Mouse (Mus musculus) MEL (cell line): ENCODE data around the gene Bmf.

Experiments
- CHD1 ChIP-seq: IDR thresholded peaks from 2 replicates; pipeline ENCODE4 v1.6.1; 2012; ENCODE audit warnings: low read depth, mild to moderate bottlenecking, inconsistent platforms, low read length, improper control_type of control experiment
- CTCF ChIP-seq, 3 experiments: IDR thresholded peaks in 2 of 3; conservative IDR thresholded peaks in 1 of 3; 2 replicates each; pipeline ENCODE4 v1.5.1; 2011 to 2012; ENCODE audit warnings: low read length in 3 of 3, low read depth in 2 of 3, mild to moderate bottlenecking in 2 of 3, improper control_type of control experiment in 1 of 3, inconsistent platforms in 1 of 3, mixed read lengths in 1 of 3, moderate library complexity in 1 of 3; ENCODE audit not compliant: control insufficient read depth in 1 of 3, insufficient read depth in 1 of 3, poor library complexity in 1 of 3, severe bottlenecking in 1 of 3
- ELF1 ChIP-seq: IDR thresholded peaks from 2 replicates; pipeline ENCODE4 v1.6.1; 2014; ENCODE audit warnings: low read depth, mild to moderate bottlenecking, inconsistent platforms, low read length, improper control_type of control experiment, moderate library complexity
- EP300 ChIP-seq, 2 experiments: IDR thresholded peaks; 2 replicates each; pipeline ENCODE4 v1.6.1; 2011; ENCODE audit warnings: improper control_type of control experiment in 2 of 2, low read length in 2 of 2, low read depth in 1 of 2, mild to moderate bottlenecking in 1 of 2
- GABPA ChIP-seq: IDR thresholded peaks from 2 replicates; pipeline ENCODE4 v1.6.1; 2012; ENCODE audit warnings: low read depth, mild to moderate bottlenecking, inconsistent platforms, low read length, improper control_type of control experiment, moderate library complexity
- HCFC1 ChIP-seq: IDR thresholded peaks from 2 replicates; pipeline ENCODE4 v1.6.1; 2012; ENCODE audit warnings: low read depth, mild to moderate bottlenecking, inconsistent platforms, low read length, improper control_type of control experiment, moderate library complexity
- KAT2A ChIP-seq: conservative IDR thresholded peaks from 2 replicates; pipeline ENCODE4 v1.6.1; 2012; ENCODE audit warnings: low read depth, low read length, improper control_type of control experiment, inconsistent platforms
- MXI1 ChIP-seq: IDR thresholded peaks from 2 replicates; pipeline ENCODE4 v1.6.1; 2011; ENCODE audit warnings: mild to moderate bottlenecking, low read depth, low read length, improper control_type of control experiment
- MYC ChIP-seq: IDR thresholded peaks from 2 replicates; pipeline ENCODE4 v1.6.1; 2011; ENCODE audit warnings: low read depth, mild to moderate bottlenecking, low read length, improper control_type of control experiment, moderate library complexity
- POLR2A ChIP-seq, 2 experiments: IDR thresholded peaks; 2 replicates each; pipeline ENCODE4 v1.6.1; 2011 to 2012; ENCODE audit warnings: low read length in 2 of 2, mild to moderate bottlenecking in 2 of 2, control low read depth in 1 of 2, improper control_type of control experiment in 1 of 2, low read depth in 1 of 2, moderate library complexity in 1 of 2; ENCODE audit not compliant: control insufficient read depth in 1 of 2, insufficient read depth in 1 of 2, poor library complexity in 1 of 2
- RCOR1 ChIP-seq: IDR thresholded peaks from 2 replicates; pipeline ENCODE4 v1.6.1; 2012; ENCODE audit warnings: low read depth, mild to moderate bottlenecking, inconsistent platforms, low read length, improper control_type of control experiment
- USF1 ChIP-seq: IDR thresholded peaks from 2 replicates; pipeline ENCODE4 v1.6.1; 2014; ENCODE audit warnings: low read depth, mild to moderate bottlenecking, inconsistent platforms, low read length, improper control_type of control experiment, moderate library complexity
- USF2 ChIP-seq, 2 experiments: IDR thresholded peaks; 2 replicates each; pipeline ENCODE4 v1.6.1; 2011 to 2012; ENCODE audit warnings: improper control_type of control experiment in 2 of 2, low read length in 2 of 2, borderline replicate concordance in 1 of 2, inconsistent platforms in 1 of 2, low read depth in 1 of 2, mild to moderate bottlenecking in 1 of 2; ENCODE audit not compliant: insufficient read depth in 1 of 2
- ZC3H11A ChIP-seq: IDR thresholded peaks from 2 replicates; pipeline ENCODE4 v1.6.1; 2012; ENCODE audit warnings: low read depth, mild to moderate bottlenecking, inconsistent platforms, low read length, improper control_type of control experiment

DNA sequence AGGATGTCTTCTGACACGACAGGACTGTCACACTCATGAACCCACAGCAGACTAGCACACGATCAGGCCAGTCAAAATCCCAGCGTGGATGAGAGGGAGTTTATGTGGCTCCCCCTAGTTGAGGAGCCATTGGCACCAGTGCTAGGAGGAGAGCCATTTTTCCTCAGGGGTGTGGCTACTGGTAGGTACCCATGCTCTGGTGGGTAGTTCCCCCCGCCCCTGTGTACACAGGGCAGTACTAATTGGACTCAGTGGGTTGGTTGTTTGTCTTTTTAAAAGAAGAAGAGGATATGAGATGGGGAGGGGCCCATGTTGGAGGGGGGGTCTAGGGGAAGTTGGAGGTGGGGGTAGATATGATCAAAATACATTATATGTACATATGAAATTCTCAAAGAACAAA, 12.5 kb upstream of the Bmf start:
- TF ChIP-seq CTCF (IDR thresholded peaks at IDR 0.05 in 2 of 3, conservative IDR thresholded peaks at IDR 0.05 in 1 of 3; ENCODE audit: control insufficient read depth in 1 of 3, insufficient read depth in 1 of 3, low read depth in 2 of 3, low read length in 3 of 3, poor library complexity in 1 of 3, severe bottlenecking in 1 of 3) (no peak), EP300 (IDR thresholded peaks at IDR 0.05; ENCODE audit: low read depth in 1 of 2, low read length in 2 of 2) (no peak), MXI1 (no peak), GABPA (no peak), ELF1 (no peak), CHD1 (no peak), HCFC1 (no peak), POLR2A (IDR thresholded peaks at IDR 0.05; ENCODE audit: control insufficient read depth in 1 of 2, insufficient read depth in 1 of 2, low read depth in 1 of 2, low read length in 2 of 2, poor library complexity in 1 of 2) (no peak), KAT2A (no peak), MYC (no peak), USF1 (no peak), RCOR1 (no peak), ZC3H11A (no peak), USF2 (IDR thresholded peaks at IDR 0.05; ENCODE audit: borderline replicate concordance in 1 of 2, insufficient read depth in 1 of 2, low read depth in 1 of 2, low read length in 2 of 2) (no peak)
